Mouse (Mus musculus) ES-E14 (cell line): Measurements from ENCODE around the gene Hist1h2bj.

Source experiments
- CHD2 ChIP-seq: IDR thresholded peaks from 2 replicates; pipeline ENCODE4 v1.6.1; 2014; ENCODE audit warnings: mild to moderate bottlenecking, low read depth, low read length, inconsistent platforms
- HCFC1 ChIP-seq: IDR thresholded peaks from 2 replicates; pipeline ENCODE4 v1.6.1; 2012; ENCODE audit warnings: low read length, inconsistent platforms, borderline replicate concordance; ENCODE audit not compliant: insufficient read depth
- MAFK ChIP-seq: IDR thresholded peaks from 2 replicates; pipeline ENCODE4 v1.6.1; 2014; ENCODE audit warnings: mild to moderate bottlenecking, low read depth, low read length, inconsistent platforms; ENCODE audit not compliant: insufficient read depth
- ZC3H11A ChIP-seq: IDR thresholded peaks from 2 replicates; pipeline ENCODE4 v1.6.1; 2012; ENCODE audit warnings: low read depth, mild to moderate bottlenecking, inconsistent platforms, low read length, borderline replicate concordance
- ZNF384 ChIP-seq: IDR thresholded peaks from 2 replicates; pipeline ENCODE4 v1.6.1; 2012; ENCODE audit warnings: low read depth, low read length, inconsistent platforms

DNA sequence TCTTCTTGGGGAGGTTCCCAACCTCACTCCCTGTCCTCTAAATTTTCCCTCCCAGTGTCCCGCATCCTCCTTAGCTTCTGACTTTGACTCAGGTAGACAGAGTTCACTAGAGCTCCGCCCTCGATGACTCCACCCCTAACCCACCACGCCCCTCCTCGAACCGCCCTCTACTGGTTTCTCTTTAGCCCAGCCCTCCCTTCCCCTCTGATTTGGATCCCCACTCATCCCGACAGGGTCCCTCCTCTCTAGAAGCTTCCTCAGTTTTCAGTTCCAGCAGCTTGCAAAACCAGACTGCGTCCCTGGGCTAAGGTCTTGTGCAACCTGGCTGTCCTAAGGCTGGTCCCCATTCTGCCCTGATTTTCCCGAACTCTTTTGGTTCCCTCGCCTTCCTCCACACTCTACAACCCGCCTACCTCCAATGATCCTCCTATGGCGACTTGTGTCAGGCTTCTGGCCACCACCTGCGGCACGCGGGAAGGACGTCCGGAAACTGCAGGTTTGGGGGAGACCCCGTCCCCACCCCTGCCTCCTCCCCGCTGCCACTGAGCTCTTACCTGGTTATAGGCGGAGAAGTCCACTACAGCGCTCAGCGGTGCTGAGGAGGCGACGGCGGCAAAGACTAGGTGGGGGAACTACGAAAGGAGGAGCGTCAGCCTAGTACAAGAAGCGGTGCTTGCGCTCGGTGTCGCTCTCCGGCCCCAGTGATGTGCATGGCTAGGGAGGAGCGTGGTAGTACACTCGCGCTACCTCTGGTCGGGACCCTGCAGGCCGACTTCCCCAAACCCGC is 36.5 kb upstream of the Hist1h2bj start:
- TF ChIP-seq CHD2 = no peak
- no peak for TF ChIP-seq ZC3H11A
- no peak for TF ChIP-seq MAFK
- TF ChIP-seq ZNF384 = no peak
- no peak for TF ChIP-seq HCFC1
